Mouse (Mus musculus) lung, adult 2 months (tissue): ENCODE data around the gene Tex50. TPM values are rescaled to one million over a fixed set of nuclear protein-coding genes. Genes with fewer than 3 reads are reported as not detected.

Source experiments
- DNase-seq: peaks from one replicate; pipeline ENCODE4 v3.0.0; 2022
- H3K4me1 ChIP-seq: fragments of 200-500 bp; 2 replicates; pipeline ENCODE4 v1.6.1; 2011; ENCODE audit warnings: low read length; ENCODE audit not compliant: control insufficient read depth, insufficient read depth
- H3K4me3 ChIP-seq: fragments of 200-500 bp; replicated peaks from 2 replicates; pipeline ENCODE3; 2011; ENCODE audit warnings: low read depth, mild to moderate bottlenecking, control low read depth, low read length; ENCODE audit errors: extremely low read depth
- CTCF ChIP-seq: fragments of 200-500 bp; IDR thresholded peaks from 2 replicates; pipeline ENCODE4 v1.5.1; 2011; ENCODE audit warnings: mild to moderate bottlenecking, low read length, control low read depth; ENCODE audit not compliant: insufficient read depth
- POLR2A ChIP-seq: fragments of 200-500 bp; IDR thresholded peaks from 2 replicates; pipeline ENCODE4 v1.6.1; 2011; ENCODE audit warnings: low read depth, mild to moderate bottlenecking, control low read depth, low read length, borderline replicate concordance; ENCODE audit errors: extremely low read depth
- WGBS: fragments of 180-500 bp; shearing (Covaris S2); methylation state at CpG from one replicate; pipeline ENCODE4 v1.1.7; 2018; 5-methylcytosine and 5-hydroxymethylcytosine counted together
- polyA plus RNA-seq: library from polyadenylated mRNA; depleted of rRNA; stranded (reverse); fragments of >200 nt; gene quantifications from 2 replicates; pipeline ENCODE4 v1.2.3, GENCODE M21; 2012; rRNA removed

Gene Tex50
- polyA plus RNA-seq, 1 experiment = not detected

GRCm38 (mm10) chr1:161126461-161126860 lies 32.7 kb downstream of the Tex50 start:
- WGBS = 79% methylated on average over 1 of the region's 1 CpGs
- no peak for DNase-seq
- Histone ChIP-seq H3K4me3 (no peak overlapping the region), H3K4me1 (peaks cover 7% of the 10 kb centered on the region)
- TF ChIP-seq POLR2A = no peak
- no peak for TF ChIP-seq CTCF

GRCm38 (mm10) chr1:161122661-161123418 lies 36.3 kb downstream of the Tex50 start:
- no peak for DNase-seq
- TF ChIP-seq CTCF = no peak
- no peak for TF ChIP-seq POLR2A
- Histone ChIP-seq H3K4me3 (no peak overlapping the region), H3K4me1 (no peaks in the 10 kb centered on the region)
- WGBS = 87% methylated on average over 10 of the region's 10 CpGs

- H3K4me1 ChIP-seq = no peaks in the 10 kb centered on the region; the same call in 1 of the 2 replicates
- TF ChIP-seq CTCF (no peak), POLR2A (no peak)
- H3K4me3 ChIP-seq = no peak overlapping the region
- no peak for DNase-seq
Observed at GRCm38 (mm10) chr1:161114591-161114990, 44.5 kb downstream of the Tex50 start.

GRCm38 (mm10) chr1:161109216-161109615 lies 49.9 kb downstream of the Tex50 start:
- WGBS = 85% methylated on average over 8 of the region's 8 CpGs
- H3K4me1 ChIP-seq = no peaks in the 10 kb centered on the region
- no peak overlapping the region for H3K4me3 ChIP-seq
- no peak for TF ChIP-seq POLR2A
- no peak for TF ChIP-seq CTCF
- no peak for DNase-seq

Other genes with a start within 250 kb of the Tex50 start
- gene Serpinc1, start 180.7 kb downstream of the Tex50 start, polyA plus RNA-seq = 0.88 and 1.2 TPM in 2 replicates
- 1.4 and 3.4 TPM in 2 replicates for gene Zbtb37, start 124.5 kb downstream of the Tex50 start, polyA plus RNA-seq
- 4.3 and 10.6 TPM in 2 replicates for gene Dars2, start 88.7 kb downstream of the Tex50 start, polyA plus RNA-seq
- 0.70 and 1.1 TPM in 2 replicates for gene Cenpl, start 88.6 kb downstream of the Tex50 start, polyA plus RNA-seq
- gene Klhl20, start 27.8 kb downstream of the Tex50 start, polyA plus RNA-seq = 6.8 and 10.6 TPM in 2 replicates
- 1.0 and 1.1 TPM in 2 replicates for gene Ankrd45, start 16.6 kb downstream of the Tex50 start, polyA plus RNA-seq
- 304 and 466 TPM in 2 replicates for gene Prdx6, start 91.9 kb upstream of the Tex50 start, polyA plus RNA-seq
- not detected in 2 replicates for gene Tnfsf4, start 236.1 kb upstream of the Tex50 start, polyA plus RNA-seq